Mouse (Mus musculus) liver, embryonic 14.5 days (tissue): ENCODE data around the gene Ddx31.

Experiments used
- CTCF ChIP-seq: IDR thresholded peaks from 2 replicates; pipeline ENCODE4 v1.5.1; 2016; ENCODE audit warnings: antibody characterized with exemption, low read depth, control low read depth
- EP300 ChIP-seq: IDR thresholded peaks from 2 replicates; pipeline ENCODE4 v1.6.1; 2016; ENCODE audit warnings: antibody characterized with exemption, low read depth

GRCm38 (mm10) chr2:28792931-28793610, 47.1 kb upstream of the Ddx31 start:
- no peak for TF ChIP-seq CTCF
- no peak for TF ChIP-seq EP300
